Mouse (Mus musculus) CD4-positive helper T cell, adult 2 months (primary cell): ENCODE measurements around the gene Rps6kb1.

Experiments used
- DNase-seq: peaks from one replicate; pipeline ENCODE4 v3.0.0-alpha.2; 2012; ENCODE audit warnings: low read depth, missing footprints, low spot score

The Rps6kb1 gene

DNA sequence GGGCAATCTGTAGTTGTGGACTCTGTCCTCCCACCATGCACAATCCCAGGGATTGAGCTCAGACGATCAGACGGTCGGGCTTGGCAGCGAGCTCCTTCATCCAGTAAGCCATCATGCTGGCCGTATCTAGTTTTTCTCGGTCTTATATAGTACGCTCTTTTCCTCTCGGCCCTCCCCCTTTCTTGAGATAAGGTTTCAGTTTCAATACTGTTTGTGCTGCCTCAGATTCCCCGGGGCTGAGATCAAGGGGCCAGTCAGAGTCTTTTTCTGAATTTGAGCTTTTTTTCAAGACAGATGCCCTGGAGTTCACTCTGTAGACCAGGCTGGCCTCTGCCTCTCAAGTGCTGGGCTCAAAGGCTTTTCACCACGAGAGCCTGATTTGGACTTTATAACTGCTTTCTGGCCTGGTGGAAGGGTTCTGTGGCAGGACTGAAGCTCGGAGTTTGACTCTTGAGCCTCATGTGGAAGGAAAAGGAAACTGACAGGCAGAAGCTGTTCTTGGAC is 36.7 kb upstream of the Rps6kb1 start:
- peak; percentile 90 for DNase-seq

GRCm38 (mm10) chr11:86580319-86581113 is 35.9 kb upstream of the Rps6kb1 start:
- peak; percentile 76 for DNase-seq

GRCm38 (mm10) chr11:86579731-86580318 is 35.2 kb upstream of the Rps6kb1 start:
- DNase-seq: peak; percentile 16

DNA sequence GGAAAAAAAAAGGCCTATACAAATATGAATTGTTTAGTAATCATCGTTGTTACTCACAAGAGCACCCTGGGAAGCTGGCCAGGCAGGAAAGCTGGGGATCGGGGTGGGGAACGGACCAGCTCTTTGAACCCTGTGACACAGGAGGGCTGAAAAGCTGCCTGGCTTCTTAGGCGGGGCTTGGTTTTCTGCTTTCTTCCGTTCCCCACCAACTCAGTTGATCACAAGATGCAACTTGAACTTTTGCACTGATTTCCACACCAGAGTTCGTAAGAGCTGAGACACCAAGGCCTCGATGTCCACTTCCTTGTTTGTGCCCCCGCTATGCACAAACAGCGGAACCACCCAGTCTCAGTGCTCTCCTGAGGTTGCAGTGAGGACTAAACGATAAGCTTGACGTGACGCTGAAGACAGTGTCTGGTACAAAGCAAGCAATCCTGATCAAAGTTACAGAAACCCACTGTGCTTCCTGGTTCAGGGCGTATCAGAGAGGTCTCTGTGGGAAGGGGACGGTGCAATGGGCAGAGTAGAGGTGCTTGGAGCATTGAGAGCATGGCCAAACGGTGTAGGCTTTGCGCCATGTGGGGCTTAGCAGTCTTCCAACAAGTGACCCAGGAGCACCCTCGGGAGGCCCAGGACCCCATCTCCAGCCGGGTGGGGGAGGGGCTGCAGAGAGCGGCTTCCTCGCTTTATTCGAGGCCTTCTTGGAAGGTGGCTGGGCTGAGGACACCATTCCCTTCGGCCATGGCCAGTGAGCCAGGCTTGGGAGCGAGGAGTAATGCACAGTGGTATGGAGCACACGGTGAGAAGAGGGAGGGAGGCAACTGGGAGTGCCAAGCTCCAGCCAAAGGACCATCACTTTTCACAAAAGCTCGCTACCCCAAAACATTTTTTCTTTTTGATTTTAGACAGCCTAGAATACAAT is 34.5 kb upstream of the Rps6kb1 start:
- peak; percentile 90 for DNase-seq

- peak; percentile 59 for DNase-seq
Measured at GRCm38 (mm10) chr11:86578106-86578808, 33.7 kb upstream of the Rps6kb1 start.

DNA sequence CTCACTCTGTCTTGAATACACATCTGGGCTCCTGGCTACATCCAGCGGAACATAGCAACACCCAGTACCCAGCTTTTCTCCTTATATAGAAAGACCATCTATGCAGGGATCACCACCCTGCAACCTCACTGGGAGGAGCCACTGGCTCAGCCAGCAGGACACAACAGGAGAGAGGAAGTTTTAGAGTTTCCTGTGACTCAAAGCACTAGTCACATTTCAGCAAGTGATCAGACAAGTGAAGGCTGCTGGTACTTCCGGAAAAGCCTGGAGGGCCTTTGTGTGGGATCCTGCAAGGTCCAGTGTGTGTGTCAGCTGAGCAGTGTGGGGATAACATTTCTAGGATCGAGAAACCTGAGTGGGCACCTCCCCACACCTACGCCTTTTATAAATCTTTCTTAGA is 32.6 kb upstream of the Rps6kb1 start:
- peak; percentile 85 for DNase-seq

DNA sequence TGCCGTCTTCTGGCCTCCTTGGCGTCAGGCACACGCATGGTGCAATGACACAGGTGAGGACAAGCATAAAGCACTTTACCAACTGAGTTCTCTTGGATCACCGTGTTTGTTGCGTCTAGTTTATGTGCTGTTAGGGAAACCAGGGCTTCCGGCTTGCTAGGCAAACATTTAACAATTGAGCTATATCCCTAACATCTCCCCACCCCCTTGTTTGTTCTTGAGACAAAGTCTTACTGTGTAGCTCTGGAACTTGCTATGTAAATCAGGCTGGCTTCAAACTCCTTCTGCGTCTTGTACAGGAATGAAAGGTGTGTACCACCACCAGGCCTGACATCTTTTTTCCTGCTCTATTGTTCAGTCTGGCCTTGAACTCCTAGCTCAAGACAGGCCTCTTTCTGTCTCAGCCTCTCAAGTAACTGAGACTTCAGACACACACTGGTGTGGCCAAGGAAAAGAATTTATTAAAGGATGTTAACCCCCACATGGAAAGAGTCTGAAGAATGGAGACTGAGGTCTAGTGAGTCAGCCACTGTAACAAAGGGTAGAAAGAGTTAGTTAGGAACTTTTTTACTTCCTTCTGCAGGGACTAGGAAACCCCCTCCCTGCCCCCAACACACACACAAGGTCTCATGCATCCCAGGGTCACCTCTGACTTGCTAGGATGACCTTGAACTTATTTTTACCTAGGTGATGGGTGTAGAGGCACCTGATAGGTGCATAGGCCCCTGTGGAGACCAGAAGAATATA is 31.2 kb upstream of the Rps6kb1 start:
- DNase-seq: peak; percentile 55

DNA sequence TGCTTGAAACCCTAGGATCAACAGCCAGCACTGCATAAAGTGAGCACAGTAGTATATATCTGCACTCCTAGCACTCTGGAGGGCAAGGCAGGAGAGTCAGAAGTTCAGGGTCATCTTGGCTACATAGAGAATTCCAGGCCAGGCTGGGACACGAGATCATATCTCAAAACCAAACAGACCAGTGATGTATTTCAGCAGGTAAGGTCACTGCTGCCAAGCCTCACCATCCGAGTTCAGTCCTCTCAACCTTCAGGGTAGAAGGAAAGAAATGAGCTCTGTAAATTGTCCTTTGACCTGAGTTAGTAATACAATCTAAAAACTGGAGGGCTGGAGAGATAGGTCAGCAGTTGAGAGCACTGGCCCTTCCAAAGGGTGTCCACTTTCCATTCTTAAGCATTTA is 29.8 kb upstream of the Rps6kb1 start:
- DNase-seq: no peak

- peak; percentile 67 for DNase-seq
Measured at GRCm38 (mm10) chr11:86573646-86574231, 29.1 kb upstream of the Rps6kb1 start.

DNA sequence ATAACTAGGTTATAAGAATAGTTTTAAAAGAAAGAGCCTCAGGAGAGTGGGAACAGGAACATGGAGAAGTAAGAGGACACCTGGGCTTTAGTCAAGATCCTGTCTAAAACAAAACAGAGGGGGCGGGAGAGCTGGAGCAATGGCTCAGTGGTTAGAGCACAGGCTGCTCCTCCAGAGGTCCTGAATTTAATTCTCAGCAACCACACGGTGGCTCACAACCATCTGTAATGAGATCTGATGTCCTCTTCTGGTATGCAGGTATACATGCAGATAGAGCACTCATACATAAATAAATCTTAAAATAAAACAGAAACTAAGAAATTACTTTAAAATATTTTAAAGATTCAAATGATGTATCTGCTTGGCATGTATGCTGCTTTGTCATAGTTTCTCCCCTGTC is 28.0 kb upstream of the Rps6kb1 start:
- peak; percentile 54 for DNase-seq

GRCm38 (mm10) chr11:86571871-86572270 is 27.3 kb upstream of the Rps6kb1 start:
- no peak for DNase-seq

- DNase-seq: no peak
Measured at GRCm38 (mm10) chr11:86571047-86571855, 26.6 kb upstream of the Rps6kb1 start.

GRCm38 (mm10) chr11:86570261-86570746 is 25.7 kb upstream of the Rps6kb1 start:
- DNase-seq: no peak

GRCm38 (mm10) chr11:86568425-86568824 is 23.8 kb upstream of the Rps6kb1 start:
- peak; percentile 70 for DNase-seq

- no peak for DNase-seq
Measured at GRCm38 (mm10) chr11:86558258-86558657, 13.7 kb upstream of the Rps6kb1 start.

GRCm38 (mm10) chr11:86553525-86553924 is 8.9 kb upstream of the Rps6kb1 start:
- DNase-seq: no peak

DNA sequence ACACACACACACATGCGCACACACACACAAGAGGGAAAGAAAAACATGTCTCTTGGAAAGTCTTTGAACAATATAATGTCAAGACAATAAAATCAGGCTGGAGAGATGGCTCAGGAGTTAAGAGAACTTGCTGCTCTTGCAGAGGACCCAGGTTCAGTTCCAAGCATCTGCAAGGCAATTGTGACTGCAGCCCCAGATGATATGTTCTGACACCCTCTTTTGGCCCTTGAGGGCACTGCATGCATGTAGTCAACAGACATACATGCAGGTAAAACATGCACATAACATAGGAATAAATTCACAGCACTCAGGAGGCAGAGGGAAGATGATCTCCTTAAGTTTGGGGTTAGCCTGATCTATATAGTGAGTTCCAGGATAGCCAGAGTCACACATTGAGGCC is 2.8 kb upstream of the Rps6kb1 start:
- DNase-seq: peak; percentile 30

DNA sequence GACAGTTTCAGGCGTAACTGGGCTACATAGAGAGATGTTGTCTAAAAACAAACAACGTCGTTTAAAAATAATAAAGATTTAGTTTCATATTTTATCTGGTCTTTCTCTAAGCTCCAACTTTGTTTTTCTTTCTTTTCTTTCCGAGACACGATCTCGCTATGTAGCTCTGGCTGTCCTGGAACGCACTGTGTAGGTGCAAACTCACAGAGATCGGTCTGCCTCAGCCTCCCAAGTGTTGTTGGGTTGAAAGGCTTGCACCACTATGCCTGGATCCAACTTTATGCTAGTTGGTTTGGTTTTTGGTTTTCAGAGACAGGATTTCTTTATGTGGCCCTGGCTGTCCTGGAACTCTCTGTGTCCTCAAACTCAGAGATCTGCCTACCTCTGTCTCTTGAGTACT is 951 bp upstream of the Rps6kb1 start:
- DNase-seq: no peak

- no peak for DNase-seq
Measured at GRCm38 (mm10) chr11:86543960-86544638, 506 bp downstream of the Rps6kb1 start.
